Mouse (Mus musculus) midbrain, embryonic 10.5 days (tissue): Measurements from ENCODE around the gene Ccdc28b. TPM values are rescaled to one million over a fixed set of nuclear protein-coding genes. Genes with fewer than 3 reads are reported as not detected.
A peak's percentile ranks its signal among the peaks of the same experiment; 100 is the strongest.

Experiments
- DNase-seq: peaks from one replicate; pipeline ENCODE4 v3.0.0-alpha.2; 2017; ENCODE audit warnings: low spot score
- H3K27ac ChIP-seq: fragments of 300-500 bp; sonication (generic); replicated peaks from 2 replicates; pipeline ENCODE4 v1.5.1; 2016; ENCODE audit warnings: mild to moderate bottlenecking
- H3K27me3 ChIP-seq: fragments of 300-500 bp; sonication (generic); 2 replicates; pipeline ENCODE4 v1.6.1; 2016; ENCODE audit warnings: low read depth, mild to moderate bottlenecking; ENCODE audit not compliant: poor library complexity, severe bottlenecking
- H3K36me3 ChIP-seq: fragments of 300-500 bp; sonication (generic); 2 replicates; pipeline ENCODE4 v1.6.1; 2016; ENCODE audit warnings: mild to moderate bottlenecking, moderate library complexity
- H3K4me1 ChIP-seq: fragments of 300-500 bp; sonication (generic); 2 replicates; pipeline ENCODE4 v1.6.1; 2016
- H3K4me3 ChIP-seq: fragments of 300-500 bp; sonication (generic); 2 replicates; pipeline ENCODE4 v1.5.1; 2016; ENCODE audit warnings: mild to moderate bottlenecking, moderate library complexity
- H3K9me3 ChIP-seq: fragments of 300-500 bp; sonication (generic); replicated peaks from 2 replicates; pipeline ENCODE4 v1.6.1; 2016; ENCODE audit warnings: mild to moderate bottlenecking
- WGBS: fragments of 180-500 bp; shearing (Covaris S2); methylation state at CpG from one replicate; pipeline ENCODE4 v1.1.7; 2016; 5-methylcytosine and 5-hydroxymethylcytosine counted together
- polyA plus RNA-seq: library from polyadenylated mRNA; unstranded; fragments of >200 nt; fragmentation: Nextera tagmentation; extraction: Ambion mirVana; gene quantifications from 2 replicates; pipeline ENCODE4 v1.2.1, GENCODE M21; 2016

Gene Ccdc28b
- polyA plus RNA-seq, 1 experiment from 2014 or later, result 58.6 TPM

- H3K36me3 ChIP-seq, result peaks cover 59% of the 10 kb centered on the region
Measured at GRCm38 (mm10) chr4:129640101-129640637, 16.4 kb upstream of the Ccdc28b start.

GRCm38 (mm10) chr4:129639221-129639620, 15.5 kb upstream of the Ccdc28b start:
- Histone ChIP-seq H3K9me3 (no peaks in the 10 kb centered on the region), H3K27me3 (no peaks in the 10 kb centered on the region), H3K4me1 (peaks cover 28% of the 10 kb centered on the region), H3K4me3 (peak overlapping the region; percentile 83), H3K36me3 (peaks cover 59% of the 10 kb centered on the region), H3K27ac (peak overlapping the region; percentile 93; the same call in 1 of the 2 replicates)
- 89% methylated on average over 15 of the region's 15 CpGs for WGBS
- no peak for DNase-seq

More at GRCm38 (mm10) chr4:129640101-129640637, 16.4 kb upstream of the Ccdc28b start:
- H3K4me1 ChIP-seq, result peaks cover 28% of the 10 kb centered on the region
- peak overlapping the region; percentile 83 for H3K4me3 ChIP-seq
- peak overlapping the region; percentile 93 for H3K27ac ChIP-seq
- H3K9me3 ChIP-seq, result no peaks in the 10 kb centered on the region
- no peak for DNase-seq
- WGBS, result 11% methylated on average over 17 of the region's 17 CpGs
- H3K27me3 ChIP-seq, result no peaks in the 10 kb centered on the region

GRCm38 (mm10) chr4:129633852-129634251, 10.1 kb upstream of the Ccdc28b start:
- DNase-seq, result no peak
- Histone ChIP-seq H3K27me3 (no peaks in the 10 kb centered on the region), H3K9me3 (no peaks in the 10 kb centered on the region), H3K4me1 (peaks cover 7% of the 10 kb centered on the region), H3K36me3 (peaks cover 99% of the 10 kb centered on the region), H3K27ac (no peak overlapping the region), H3K4me3 (no peak overlapping the region)
- WGBS, result 93% methylated on average over 6 of the region's 6 CpGs

- H3K9me3 ChIP-seq, result no peaks in the 10 kb centered on the region
- no peak for DNase-seq
- WGBS, result 94% methylated on average over 12 of the region's 12 CpGs
- H3K27me3 ChIP-seq, result no peaks in the 10 kb centered on the region
- H3K4me1 ChIP-seq, result no peaks in the 10 kb centered on the region
- no peak overlapping the region for H3K27ac ChIP-seq
- peaks cover 100% of the 10 kb centered on the region for H3K36me3 ChIP-seq
- H3K4me3 ChIP-seq, result no peak overlapping the region
Measured at GRCm38 (mm10) chr4:129631867-129632266, 8.1 kb upstream of the Ccdc28b start.

- H3K27me3 ChIP-seq, result no peaks in the 10 kb centered on the region
- 90% methylated on average over 4 of the region's 4 CpGs for WGBS
Measured at GRCm38 (mm10) chr4:129630944-129631343, 7.2 kb upstream of the Ccdc28b start.

GRCm38 (mm10) chr4:129626035-129626434, 2.3 kb upstream of the Ccdc28b start:
- WGBS, result 80% methylated on average over 6 of the region's 6 CpGs
- Histone ChIP-seq H3K27ac (no peak overlapping the region), H3K4me1 (peaks cover 43% of the 10 kb centered on the region), H3K27me3 (no peaks in the 10 kb centered on the region), H3K4me3 (no peak overlapping the region), H3K9me3 (no peaks in the 10 kb centered on the region), H3K36me3 (peaks cover 52% of the 10 kb centered on the region)
- DNase-seq, result no peak

More at GRCm38 (mm10) chr4:129630944-129631343, 7.2 kb upstream of the Ccdc28b start:
- Histone ChIP-seq H3K36me3 (peaks cover 100% of the 10 kb centered on the region), H3K9me3 (no peaks in the 10 kb centered on the region), H3K4me3 (no peak overlapping the region), H3K4me1 (no peaks in the 10 kb centered on the region), H3K27ac (no peak overlapping the region)
- no peak for DNase-seq

GRCm38 (mm10) chr4:129625496-129625895, 1.7 kb upstream of the Ccdc28b start:
- Histone ChIP-seq H3K4me1 (peaks cover 43% of the 10 kb centered on the region), H3K27ac (peak overlapping the region; percentile 89; the same call in 1 of the 2 replicates), H3K36me3 (peaks cover 47% of the 10 kb centered on the region), H3K4me3 (peak overlapping the region; percentile 73; the same call in 1 of the 2 replicates), H3K9me3 (no peaks in the 10 kb centered on the region), H3K27me3 (no peaks in the 10 kb centered on the region)
- WGBS, result 38% methylated on average over 4 of the region's 4 CpGs
- DNase-seq, result no peak

- H3K4me3 ChIP-seq, result peak overlapping the region; percentile 73
- peak overlapping the region; percentile 89 for H3K27ac ChIP-seq
- peak; percentile 68 for DNase-seq
- no peaks in the 10 kb centered on the region for H3K9me3 ChIP-seq
- H3K4me1 ChIP-seq, result peaks cover 43% of the 10 kb centered on the region
- WGBS, result 2% methylated on average over 6 of the region's 6 CpGs
- peaks cover 42% of the 10 kb centered on the region for H3K36me3 ChIP-seq
- no peaks in the 10 kb centered on the region for H3K27me3 ChIP-seq
Measured at GRCm38 (mm10) chr4:129625029-129625370, 1.3 kb upstream of the Ccdc28b start.

GRCm38 (mm10) chr4:129624281-129625028, 708 bp upstream of the Ccdc28b start:
- Histone ChIP-seq H3K27ac (peak overlapping the region; percentile 89), H3K9me3 (no peaks in the 10 kb centered on the region), H3K27me3 (no peaks in the 10 kb centered on the region), H3K4me3 (peak overlapping the region; percentile 73), H3K36me3 (peaks cover 37% of the 10 kb centered on the region), H3K4me1 (peaks cover 43% of the 10 kb centered on the region)
- 1% methylated on average over 18 of the region's 18 CpGs for WGBS
- peak; percentile 84 for DNase-seq

- H3K4me3 ChIP-seq, result peak overlapping the region; percentile 73
- H3K36me3 ChIP-seq, result peaks cover 22% of the 10 kb centered on the region
- 22% methylated on average over 8 of the region's 8 CpGs for WGBS
- no peaks in the 10 kb centered on the region for H3K27me3 ChIP-seq
- H3K27ac ChIP-seq, result peak overlapping the region; percentile 89
- no peak for DNase-seq
- peaks cover 53% of the 10 kb centered on the region for H3K4me1 ChIP-seq
- H3K9me3 ChIP-seq, result no peaks in the 10 kb centered on the region
Measured at GRCm38 (mm10) chr4:129622803-129623535, 778 bp downstream of the Ccdc28b start.

GRCm38 (mm10) chr4:129622120-129622802, 1.5 kb downstream of the Ccdc28b start:
- Histone ChIP-seq H3K4me3 (peak overlapping the region; percentile 73), H3K36me3 (peaks cover 17% of the 10 kb centered on the region), H3K4me1 (peaks cover 57% of the 10 kb centered on the region), H3K27ac (peak overlapping the region; percentile 89), H3K27me3 (no peaks in the 10 kb centered on the region), H3K9me3 (no peaks in the 10 kb centered on the region)
- WGBS, result 80% methylated on average over 11 of the region's 11 CpGs
- no peak for DNase-seq

- Histone ChIP-seq H3K27me3 (no peaks in the 10 kb centered on the region), H3K4me3 (peak overlapping the region; percentile 4; the same call in 1 of the 2 replicates), H3K4me1 (peaks cover 57% of the 10 kb centered on the region), H3K27ac (no peak overlapping the region), H3K36me3 (peaks cover 17% of the 10 kb centered on the region), H3K9me3 (no peaks in the 10 kb centered on the region)
- WGBS, result 85% methylated on average over 8 of the region's 8 CpGs
- no peak for DNase-seq
Measured at GRCm38 (mm10) chr4:129621283-129621841, 2.4 kb downstream of the Ccdc28b start.
